Mouse (Mus musculus): ENCODE data around the gene Fam186b. TPM values are rescaled to one million over a fixed set of nuclear protein-coding genes. Genes with fewer than 3 reads are reported as not detected.

The Fam186b gene
- polyA plus RNA-seq, 1 experiment from 2014 or later: 0.85 TPM

- Histone ChIP-seq H3K4me1 (ENCODE audit: control insufficient read depth, insufficient read depth, low read depth, low read length) (peaks cover 15% of the 10 kb centered on the region), H3K27me3 (replicated peaks; ENCODE audit: control insufficient read depth, insufficient read depth, low read length) (no peaks in the 10 kb centered on the region), H3K36me3 (ENCODE audit: control insufficient read depth, insufficient read depth, low read length) (no peaks in the 10 kb centered on the region), H3K9me3 (ENCODE audit: control insufficient read depth, low read length) (no peaks in the 10 kb centered on the region), H3K27ac (ENCODE audit: low read depth, low read length) (no peak overlapping the region), H3K9ac (ENCODE audit: low read depth, low read length) (no peak overlapping the region), H3K4me3 (ENCODE audit: low read length) (no peak overlapping the region), H3K4me2 (ENCODE audit: low read length) (no peak overlapping the region)
- 85% methylated on average over 8 of the region's 8 CpGs for WGBS
- no peak for ATAC-seq
Measured at GRCm38 (mm10) chr15:99335801-99336320, 40.2 kb upstream of the Fam186b start.

GRCm38 (mm10) chr15:99334500-99334899, 38.8 kb upstream of the Fam186b start:
- Histone ChIP-seq H3K4me2 (ENCODE audit: low read length) (no peak overlapping the region), H3K27me3 (replicated peaks; ENCODE audit: control insufficient read depth, insufficient read depth, low read length) (no peaks in the 10 kb centered on the region), H3K4me1 (ENCODE audit: control insufficient read depth, insufficient read depth, low read depth, low read length) (peaks cover 15% of the 10 kb centered on the region), H3K4me3 (ENCODE audit: low read length) (no peak overlapping the region), H3K27ac (ENCODE audit: low read depth, low read length) (no peak overlapping the region; the same call in none of the 2 replicates), H3K9ac (ENCODE audit: low read depth, low read length) (no peak overlapping the region), H3K9me3 (ENCODE audit: control insufficient read depth, low read length) (no peaks in the 10 kb centered on the region), H3K36me3 (ENCODE audit: control insufficient read depth, insufficient read depth, low read length) (no peaks in the 10 kb centered on the region)
- 56% methylated on average over 6 of the region's 6 CpGs for WGBS
- ATAC-seq: no peak; the same call in 1 of the 2 replicates

GRCm38 (mm10) chr15:99333676-99334065, 38.0 kb upstream of the Fam186b start:
- H3K9ac ChIP-seq (ENCODE audit: low read depth, low read length): 0 out of 2 replicates have a peak overlapping the region, but pooled peaks have one; percentile 11

GRCm38 (mm10) chr15:99332921-99333675, 37.4 kb upstream of the Fam186b start:
- Histone ChIP-seq H3K36me3 (ENCODE audit: control insufficient read depth, insufficient read depth, low read length) (0 out of 2 replicates have a peak, but pooled peaks cover under 1% of the 10 kb centered on the region), H3K4me3 (ENCODE audit: low read length) (no peak overlapping the region), H3K27ac (ENCODE audit: low read depth, low read length) (peak overlapping the region; percentile 72), H3K27me3 (replicated peaks; ENCODE audit: control insufficient read depth, insufficient read depth, low read length) (no peaks in the 10 kb centered on the region), H3K4me1 (ENCODE audit: control insufficient read depth, insufficient read depth, low read depth, low read length) (peaks cover 15% of the 10 kb centered on the region), H3K4me2 (ENCODE audit: low read length) (no peak overlapping the region), H3K9me3 (ENCODE audit: control insufficient read depth, low read length) (no peaks in the 10 kb centered on the region), H3K9ac (ENCODE audit: low read depth, low read length) (no peak overlapping the region)
- ATAC-seq: peak; percentile 47
- 69% methylated on average over 9 of the region's 9 CpGs for WGBS

More at GRCm38 (mm10) chr15:99333676-99334065, 38.0 kb upstream of the Fam186b start:
- peak overlapping the region; percentile 72 for H3K27ac ChIP-seq (ENCODE audit: low read depth, low read length)
- H3K9me3 ChIP-seq (ENCODE audit: control insufficient read depth, low read length): no peaks in the 10 kb centered on the region
- peaks cover 15% of the 10 kb centered on the region for H3K4me1 ChIP-seq (ENCODE audit: control insufficient read depth, insufficient read depth, low read depth, low read length)
- ATAC-seq: no peak; the same call in 1 of the 2 replicates
- WGBS: 68% methylated on average over 3 of the region's 3 CpGs
- no peak overlapping the region for H3K4me2 ChIP-seq (ENCODE audit: low read length)
- no peak overlapping the region for H3K4me3 ChIP-seq (ENCODE audit: low read length)
- no peaks in the 10 kb centered on the region for H3K36me3 ChIP-seq (ENCODE audit: control insufficient read depth, insufficient read depth, low read length)
- H3K27me3 ChIP-seq (replicated peaks; ENCODE audit: control insufficient read depth, insufficient read depth, low read length): no peaks in the 10 kb centered on the region

GRCm38 (mm10) chr15:99332111-99332510, 36.4 kb upstream of the Fam186b start:
- Histone ChIP-seq H3K27me3 (replicated peaks; ENCODE audit: control insufficient read depth, insufficient read depth, low read length) (no peaks in the 10 kb centered on the region), H3K4me1 (ENCODE audit: control insufficient read depth, insufficient read depth, low read depth, low read length) (peaks cover 15% of the 10 kb centered on the region), H3K27ac (ENCODE audit: low read depth, low read length) (no peak overlapping the region), H3K4me3 (ENCODE audit: low read length) (no peak overlapping the region), H3K4me2 (ENCODE audit: low read length) (no peak overlapping the region), H3K9me3 (ENCODE audit: control insufficient read depth, low read length) (no peaks in the 10 kb centered on the region), H3K36me3 (ENCODE audit: control insufficient read depth, insufficient read depth, low read length) (0 out of 2 replicates have a peak, but pooled peaks cover 3% of the 10 kb centered on the region), H3K9ac (ENCODE audit: low read depth, low read length) (no peak overlapping the region)
- no peak for ATAC-seq

GRCm38 (mm10) chr15:99331341-99331740, 35.7 kb upstream of the Fam186b start:
- H3K9ac ChIP-seq (ENCODE audit: low read depth, low read length): no peak overlapping the region
- no peak overlapping the region for H3K4me3 ChIP-seq (ENCODE audit: low read length)
- no peaks in the 10 kb centered on the region for H3K9me3 ChIP-seq (ENCODE audit: control insufficient read depth, low read length)
- no peak for ATAC-seq
- 56% methylated on average over 5 of the region's 5 CpGs for WGBS
- no peak overlapping the region for H3K4me2 ChIP-seq (ENCODE audit: low read length)
- H3K27ac ChIP-seq (ENCODE audit: low read depth, low read length): no peak overlapping the region
- 0 out of 2 replicates have a peak, but pooled peaks cover 3% of the 10 kb centered on the region for H3K36me3 ChIP-seq (ENCODE audit: control insufficient read depth, insufficient read depth, low read length)
- no peaks in the 10 kb centered on the region for H3K27me3 ChIP-seq (replicated peaks; ENCODE audit: control insufficient read depth, insufficient read depth, low read length)
- peaks cover 15% of the 10 kb centered on the region for H3K4me1 ChIP-seq (ENCODE audit: control insufficient read depth, insufficient read depth, low read depth, low read length)

GRCm38 (mm10) chr15:99330324-99330723, 34.6 kb upstream of the Fam186b start:
- ATAC-seq: no peak
- no peak overlapping the region for H3K4me2 ChIP-seq (ENCODE audit: low read length)
- H3K27ac ChIP-seq (ENCODE audit: low read depth, low read length): peak overlapping the region; percentile 24; the same call in 1 of the 2 replicates
- no peak overlapping the region for H3K4me3 ChIP-seq (ENCODE audit: low read length)
- WGBS: 82% methylated on average over 2 of the region's 2 CpGs
- peaks cover 15% of the 10 kb centered on the region for H3K4me1 ChIP-seq (ENCODE audit: control insufficient read depth, insufficient read depth, low read depth, low read length)
- H3K9ac ChIP-seq (ENCODE audit: low read depth, low read length): no peak overlapping the region
- H3K9me3 ChIP-seq (ENCODE audit: control insufficient read depth, low read length): no peaks in the 10 kb centered on the region
- H3K36me3 ChIP-seq (ENCODE audit: control insufficient read depth, insufficient read depth, low read length): peaks cover 3% of the 10 kb centered on the region; the same call in 1 of the 2 replicates
- H3K27me3 ChIP-seq (replicated peaks; ENCODE audit: control insufficient read depth, insufficient read depth, low read length): no peaks in the 10 kb centered on the region

GRCm38 (mm10) chr15:99328011-99328410, 32.3 kb upstream of the Fam186b start:
- 100% methylated on average over 5 of the region's 5 CpGs for WGBS
- Histone ChIP-seq H3K9ac (ENCODE audit: low read depth, low read length) (no peak overlapping the region), H3K9me3 (ENCODE audit: control insufficient read depth, low read length) (no peaks in the 10 kb centered on the region), H3K4me2 (ENCODE audit: low read length) (no peak overlapping the region), H3K4me1 (ENCODE audit: control insufficient read depth, insufficient read depth, low read depth, low read length) (peaks cover 5% of the 10 kb centered on the region; the same call in 1 of the 2 replicates), H3K27me3 (replicated peaks; ENCODE audit: control insufficient read depth, insufficient read depth, low read length) (no peaks in the 10 kb centered on the region), H3K36me3 (ENCODE audit: control insufficient read depth, insufficient read depth, low read length) (peaks cover 3% of the 10 kb centered on the region; the same call in 1 of the 2 replicates), H3K27ac (ENCODE audit: low read depth, low read length) (no peak overlapping the region), H3K4me3 (ENCODE audit: low read length) (no peak overlapping the region)
- ATAC-seq: no peak

GRCm38 (mm10) chr15:99326959-99327358, 31.3 kb upstream of the Fam186b start:
- Histone ChIP-seq H3K27ac (ENCODE audit: low read depth, low read length) (no peak overlapping the region), H3K9me3 (ENCODE audit: control insufficient read depth, low read length) (no peaks in the 10 kb centered on the region), H3K4me2 (ENCODE audit: low read length) (no peak overlapping the region), H3K4me1 (ENCODE audit: control insufficient read depth, insufficient read depth, low read depth, low read length) (no peaks in the 10 kb centered on the region), H3K4me3 (ENCODE audit: low read length) (no peak overlapping the region), H3K36me3 (ENCODE audit: control insufficient read depth, insufficient read depth, low read length) (peaks cover 4% of the 10 kb centered on the region; the same call in 1 of the 2 replicates), H3K9ac (ENCODE audit: low read depth, low read length) (no peak overlapping the region), H3K27me3 (replicated peaks; ENCODE audit: control insufficient read depth, insufficient read depth, low read length) (no peaks in the 10 kb centered on the region)
- 83% methylated on average over 1 of the region's 1 CpGs for WGBS
- ATAC-seq: no peak
